Mouse (Mus musculus) natural killer cell, adult 2 months (primary cell): ENCODE measurements around the gene Chchd10.

Experiments
- DNase-seq, 2 experiments: peaks; one replicate each; pipeline ENCODE4 v3.0.0; 2022; ENCODE audit warnings: low spot score in 2 of 2

Gene Chchd10

DNA sequence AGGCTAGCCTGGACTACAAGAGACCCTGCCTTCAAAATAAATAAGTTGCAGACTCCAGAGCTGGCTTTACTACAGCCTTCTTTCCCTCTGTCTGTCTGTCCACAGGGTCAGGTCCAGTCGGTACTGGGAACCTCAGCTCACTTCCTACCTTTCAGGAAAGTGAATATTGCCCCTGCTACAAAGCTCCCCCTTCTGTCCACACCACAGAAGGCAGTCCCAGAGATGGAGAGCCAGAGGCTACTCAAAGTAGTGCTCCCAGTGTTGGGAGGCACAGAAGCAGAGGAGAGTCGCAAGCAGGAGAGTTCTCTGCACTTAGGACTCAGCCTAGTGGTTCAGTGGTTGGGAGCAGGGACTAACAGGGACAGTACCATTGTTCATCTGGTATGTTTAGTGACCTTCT is 8.6 kb upstream of the Chchd10 start:
- DNase-seq = no peak

DNA sequence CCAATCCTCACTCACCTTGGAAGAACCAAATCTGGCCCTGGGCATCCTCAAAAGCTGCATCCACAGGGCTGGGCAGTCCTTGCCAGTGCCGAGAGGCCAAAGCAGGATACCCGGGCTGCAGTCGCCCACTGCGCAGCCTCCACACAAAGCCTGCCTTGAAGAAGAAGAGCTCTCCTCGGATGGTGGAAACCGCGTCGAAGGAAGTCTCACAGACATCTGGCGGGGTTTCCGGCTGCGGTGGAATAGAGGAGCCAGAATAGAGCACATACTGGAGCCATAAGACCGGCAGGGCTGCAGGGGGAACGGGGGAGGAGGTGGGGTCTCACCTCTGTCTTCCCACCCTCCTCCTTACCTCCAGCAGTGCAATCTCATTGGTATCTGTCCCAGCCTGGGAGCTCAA is 6.5 kb upstream of the Chchd10 start:
- no peak for DNase-seq

DNA sequence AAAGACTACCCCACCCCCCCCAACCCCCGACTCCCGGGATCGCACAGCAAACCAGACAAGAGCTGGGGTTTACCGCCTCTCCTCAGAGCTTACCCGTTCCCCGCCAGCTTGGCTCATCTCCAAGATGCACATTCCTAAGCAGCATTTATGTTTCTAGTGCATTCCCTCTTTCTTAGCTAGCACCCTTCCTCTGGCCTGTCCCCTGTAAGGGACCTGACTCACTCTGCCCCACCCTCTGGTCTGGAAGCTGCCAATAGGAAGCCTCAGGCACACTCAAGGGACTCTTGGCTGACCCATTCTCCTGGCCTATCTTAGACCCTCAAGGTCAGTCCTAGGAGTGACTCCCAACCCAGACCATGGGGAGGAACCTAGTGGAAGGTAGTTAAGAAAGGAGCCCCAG is 2.6 kb upstream of the Chchd10 start:
- no peak for DNase-seq

DNA sequence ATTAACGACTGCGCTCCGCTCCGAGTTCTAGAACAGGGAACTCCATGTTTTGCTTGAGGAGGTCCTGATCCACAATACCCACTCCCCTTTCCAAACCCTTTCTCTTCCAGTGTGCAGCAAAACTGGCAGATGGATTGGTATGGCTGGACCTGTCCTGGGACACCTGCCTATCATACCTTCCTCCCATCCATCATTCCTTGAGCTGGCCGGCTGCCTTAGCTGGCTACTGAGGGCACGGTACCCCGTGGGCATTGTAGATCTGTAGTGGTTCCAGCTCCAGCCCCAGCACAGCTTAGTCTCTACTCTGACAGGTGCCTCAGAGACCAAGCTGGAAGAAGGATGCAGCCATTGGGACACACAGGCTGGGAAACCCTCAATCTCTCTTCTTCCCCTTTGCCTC is 1.6 kb upstream of the Chchd10 start:
- no peak for DNase-seq

DNA sequence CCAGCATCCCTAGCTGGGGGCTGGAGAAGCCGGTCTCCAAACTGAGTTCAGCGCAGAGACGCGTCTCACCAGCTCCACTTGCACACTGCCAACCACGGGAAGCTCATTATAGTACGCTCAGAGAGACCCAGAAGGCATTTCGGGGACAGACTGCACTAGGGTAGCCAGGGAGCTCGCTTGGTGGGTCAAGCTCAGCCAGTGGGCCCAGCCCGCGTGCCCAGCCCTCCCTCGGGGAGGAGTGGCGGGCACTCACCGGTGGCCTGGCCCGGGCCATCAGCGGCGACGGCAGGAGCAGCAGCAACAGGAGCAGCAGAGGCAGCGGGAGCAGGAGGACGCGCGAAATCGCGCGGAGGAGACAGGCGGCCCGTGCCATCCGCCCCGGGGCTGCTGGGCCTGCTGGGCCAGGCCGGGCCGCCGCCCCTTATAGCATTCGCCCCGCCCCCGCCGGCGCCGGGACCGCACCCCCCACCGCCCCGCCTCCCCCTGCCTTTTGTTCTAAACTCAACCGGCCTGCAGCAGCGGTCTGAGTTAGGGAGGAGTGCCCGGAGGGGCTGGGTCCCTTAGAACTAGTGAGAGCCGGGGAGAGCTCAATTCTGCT is 750 bp upstream of the Chchd10 start:
- peak in 1 of 2 experiments; percentile 14 for DNase-seq

DNA sequence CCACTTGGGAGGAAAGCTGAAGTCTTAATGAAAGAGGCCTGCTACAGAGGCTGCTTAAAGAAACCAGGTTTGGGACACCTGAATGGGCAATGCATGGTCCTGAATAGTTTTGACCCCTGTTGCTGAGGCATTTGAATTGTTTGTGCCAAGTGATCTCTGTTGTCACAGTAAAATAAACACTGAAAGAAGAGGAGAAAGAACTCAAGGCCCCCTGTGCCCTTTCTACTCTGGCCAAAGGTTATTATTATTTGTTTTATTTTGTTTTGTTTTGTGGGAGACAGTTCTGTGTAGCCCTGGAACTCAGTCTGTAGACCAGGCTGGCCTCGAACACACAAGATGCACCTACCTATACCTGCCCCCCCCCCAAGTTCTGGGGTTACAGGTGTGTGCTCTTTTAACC is 2.1 kb downstream of the Chchd10 start:
- no peak for DNase-seq

DNA sequence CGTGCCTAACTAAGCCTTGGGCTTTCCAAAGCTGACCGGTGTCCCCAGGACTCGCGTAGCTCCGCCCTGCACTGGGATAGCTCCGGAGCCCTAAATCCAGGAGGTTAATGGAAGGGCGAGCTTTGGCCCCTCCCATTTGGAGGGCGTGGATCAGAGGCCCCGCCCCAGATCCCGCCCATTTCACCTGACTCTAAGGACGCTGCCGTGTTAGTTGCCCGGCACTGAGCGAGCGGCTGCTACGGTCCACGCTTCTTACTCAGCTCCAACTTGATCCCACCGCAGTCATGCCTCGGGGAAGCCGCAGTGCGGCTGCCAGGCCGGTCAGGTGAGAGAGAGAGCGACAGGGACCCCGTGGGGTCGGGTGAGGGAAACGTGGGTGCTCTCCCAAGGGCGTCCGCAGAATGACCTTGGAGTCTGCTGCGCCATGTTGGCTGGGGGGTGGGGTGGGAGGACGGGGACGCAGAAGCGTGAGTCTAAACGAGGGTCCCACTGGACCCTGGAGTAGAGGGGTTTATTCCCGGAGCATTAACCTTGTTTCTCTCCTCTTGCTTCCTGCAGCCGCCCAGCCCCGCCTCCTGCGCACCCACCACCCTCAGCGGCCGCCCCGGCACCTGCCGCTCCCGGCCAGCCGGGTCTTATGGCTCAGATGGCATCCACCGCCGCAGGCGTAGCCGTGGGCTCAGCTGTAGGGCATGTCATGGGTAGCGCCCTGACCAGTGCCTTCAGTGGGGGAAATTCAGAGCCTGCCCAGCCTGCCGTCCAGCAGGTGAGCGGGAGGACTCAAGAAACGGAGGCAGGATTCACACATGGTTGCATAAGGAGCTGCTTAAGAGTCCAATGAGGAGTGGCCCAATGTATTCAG is 3.0 kb downstream of the Chchd10 start, which contains the start of gene Mmp11:
Gene Mmp11 (minus strand): TSS at position 817 of the 862 bp plus-strand sequence.
- DNase-seq = peak; percentile 50 to 63

DNA sequence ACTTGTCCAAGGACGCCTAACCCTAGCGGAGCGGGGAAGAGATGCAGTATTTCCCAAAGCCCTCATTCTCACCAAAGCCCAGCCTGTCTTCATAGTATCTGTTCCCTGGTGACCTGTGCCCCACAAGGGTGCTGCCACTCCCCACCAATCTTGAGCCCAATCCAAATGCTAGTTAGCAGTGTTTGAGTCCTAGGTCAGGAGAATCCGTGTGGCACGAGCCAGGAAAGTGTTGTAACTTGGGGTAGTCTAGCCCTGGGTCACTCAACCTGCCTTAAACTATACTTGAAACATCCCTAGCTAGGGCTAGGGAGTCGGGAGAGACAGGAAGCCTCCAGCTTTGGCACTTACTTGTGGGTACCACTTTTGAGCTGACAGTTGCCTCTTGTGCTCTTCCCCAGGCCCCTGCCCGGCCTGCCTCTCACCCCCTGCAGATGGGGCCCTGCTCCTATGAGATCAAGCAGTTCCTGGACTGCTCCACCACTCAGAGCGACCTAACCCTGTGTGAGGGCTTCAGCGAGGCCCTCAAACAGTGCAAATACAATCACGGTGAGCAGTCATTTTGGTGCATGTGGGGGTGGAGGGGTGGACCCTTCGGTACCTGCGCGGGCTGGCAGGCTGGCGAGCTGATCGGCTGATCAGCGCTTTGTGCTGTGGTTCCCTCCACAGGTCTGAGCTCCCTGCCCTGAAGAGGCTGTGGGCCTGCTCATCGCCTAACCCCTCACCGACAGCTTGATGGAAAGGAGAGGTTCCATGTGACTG is 4.2 kb downstream of the Chchd10 start:
- no peak for DNase-seq

DNA sequence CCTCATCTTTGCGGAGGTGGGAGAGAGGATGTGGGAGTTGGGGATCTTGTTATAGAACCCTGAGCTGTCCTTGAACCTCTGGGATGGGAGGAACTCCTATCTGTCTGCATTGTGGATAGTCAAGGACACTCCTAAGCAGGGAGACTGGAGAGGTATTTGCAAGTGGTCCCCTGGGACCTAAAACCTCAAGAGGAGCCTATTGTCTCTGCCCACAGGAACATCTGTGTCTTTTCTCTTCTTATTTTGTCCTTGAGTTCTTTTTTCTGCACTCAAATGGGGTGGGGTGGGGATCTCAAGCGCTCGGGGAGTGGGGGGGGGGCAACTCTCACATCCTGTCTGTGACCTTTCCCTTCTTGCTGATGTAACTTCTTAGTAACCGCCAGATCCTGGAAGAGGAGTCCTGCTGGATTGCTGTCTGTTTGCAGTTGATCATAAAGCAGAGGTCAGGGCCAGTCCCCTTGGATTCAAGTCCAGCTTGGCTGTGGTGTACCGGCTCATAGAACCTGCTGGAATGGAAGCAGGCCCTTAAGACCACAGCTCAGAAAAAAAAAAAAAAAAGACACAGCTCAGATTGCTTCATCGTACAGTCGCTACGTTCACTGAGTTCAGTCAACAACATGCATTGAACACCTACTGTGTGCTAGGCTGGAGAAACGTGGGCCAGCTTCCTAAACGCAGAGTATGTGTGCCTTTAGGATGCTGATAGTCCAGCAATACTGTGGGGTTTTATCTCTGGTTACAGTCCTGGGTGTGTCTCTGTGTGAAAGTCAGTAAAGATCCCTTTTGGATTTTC is 5.1 kb downstream of the Chchd10 start:
- DNase-seq = no peak

DNA sequence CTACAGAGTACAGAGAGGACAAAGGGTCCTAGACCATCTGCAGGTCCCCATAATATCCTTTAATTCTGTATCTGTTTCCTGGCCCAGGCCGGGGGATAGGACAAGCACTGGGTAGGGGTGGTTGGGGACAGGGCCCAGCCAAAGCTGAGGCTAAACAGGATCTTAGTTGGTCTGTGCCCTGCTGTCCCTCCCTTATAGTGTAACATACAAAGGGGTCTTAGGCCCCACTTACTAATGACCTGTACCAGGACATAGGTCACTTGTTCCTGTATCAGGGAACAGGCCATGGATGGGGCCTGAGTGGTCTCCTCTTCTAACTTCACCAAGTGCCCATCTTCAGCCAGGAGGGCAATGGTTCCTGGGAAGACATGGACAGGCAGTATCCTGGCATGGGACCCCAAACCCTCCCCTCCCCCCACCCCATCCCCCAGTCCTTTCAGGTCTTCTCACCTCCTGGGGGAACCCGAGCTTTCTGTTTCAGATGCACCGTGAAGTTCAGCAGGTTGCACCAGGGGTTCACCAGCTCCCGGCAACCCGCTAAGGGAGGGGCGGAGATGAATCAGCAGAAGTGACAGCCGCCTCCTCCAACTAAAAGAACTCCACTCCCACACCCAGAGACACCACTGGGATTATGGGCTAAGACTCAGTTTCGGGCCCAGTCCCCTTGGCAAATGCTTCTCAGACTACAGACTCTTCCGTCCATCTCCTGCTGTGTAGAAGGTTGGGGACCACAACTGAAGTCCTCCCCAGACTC is 6.7 kb downstream of the Chchd10 start:
- no peak for DNase-seq

DNA sequence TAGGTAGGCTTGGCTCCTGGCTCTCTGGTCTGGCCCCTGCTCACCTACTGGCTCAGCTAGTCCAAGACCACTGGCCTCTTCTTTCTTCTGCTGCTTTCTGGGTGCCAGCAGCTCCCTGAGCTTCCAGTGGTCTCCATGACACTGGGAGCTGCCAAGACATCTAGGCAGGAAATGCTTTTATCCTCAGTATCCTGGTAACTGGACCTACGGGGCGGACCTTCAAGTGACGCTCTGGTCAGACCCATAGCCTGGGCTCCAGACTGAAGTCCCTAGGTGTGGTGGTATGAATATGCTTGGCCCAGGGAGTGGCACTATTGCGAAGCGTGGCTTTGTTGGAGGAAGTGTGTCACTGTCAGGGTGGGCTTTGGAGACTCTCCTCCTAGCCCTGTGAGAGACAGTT is 7.6 kb downstream of the Chchd10 start, which contains the start of gene Gm867:
Gene Gm867 (minus strand): TSS at position 153 of the 400 bp plus-strand sequence.
- DNase-seq = no peak

DNA sequence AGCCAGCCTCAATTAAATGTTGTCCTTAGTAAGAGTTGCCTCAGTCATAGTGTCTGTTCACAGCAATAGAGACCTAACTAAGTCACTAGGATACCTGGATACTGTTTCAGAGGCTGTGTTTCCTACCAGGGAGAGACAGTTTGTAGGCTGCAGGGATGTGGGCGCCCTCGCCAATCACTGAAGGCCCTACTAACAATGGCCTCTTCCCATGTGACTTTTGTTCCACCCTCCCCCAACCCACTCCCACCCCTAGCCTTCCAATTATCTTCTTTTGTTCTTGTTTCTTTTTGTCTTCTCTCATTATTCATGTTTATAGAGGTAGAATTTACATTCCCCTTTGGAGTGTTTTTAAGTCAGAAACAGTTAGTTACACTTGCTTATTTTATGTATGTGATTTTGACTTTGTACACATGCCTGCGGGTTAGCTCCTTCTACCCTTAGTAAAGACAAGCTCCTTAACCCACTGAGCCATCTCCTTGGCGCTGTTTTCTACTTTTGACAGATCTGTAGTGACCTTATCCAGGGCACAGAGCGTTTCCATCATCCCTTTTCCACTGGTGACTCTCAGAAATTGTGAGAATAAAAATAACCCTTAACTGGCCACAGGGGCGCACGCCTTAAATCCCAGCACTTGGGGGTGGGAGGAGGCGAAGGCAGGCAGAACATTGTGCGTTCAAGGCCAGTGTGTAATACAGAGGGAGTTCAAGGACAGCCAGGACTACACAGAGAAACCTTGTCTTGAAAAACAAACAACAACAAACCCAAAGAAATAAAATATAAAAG is 8.3 kb downstream of the Chchd10 start:
- no peak for DNase-seq

DNA sequence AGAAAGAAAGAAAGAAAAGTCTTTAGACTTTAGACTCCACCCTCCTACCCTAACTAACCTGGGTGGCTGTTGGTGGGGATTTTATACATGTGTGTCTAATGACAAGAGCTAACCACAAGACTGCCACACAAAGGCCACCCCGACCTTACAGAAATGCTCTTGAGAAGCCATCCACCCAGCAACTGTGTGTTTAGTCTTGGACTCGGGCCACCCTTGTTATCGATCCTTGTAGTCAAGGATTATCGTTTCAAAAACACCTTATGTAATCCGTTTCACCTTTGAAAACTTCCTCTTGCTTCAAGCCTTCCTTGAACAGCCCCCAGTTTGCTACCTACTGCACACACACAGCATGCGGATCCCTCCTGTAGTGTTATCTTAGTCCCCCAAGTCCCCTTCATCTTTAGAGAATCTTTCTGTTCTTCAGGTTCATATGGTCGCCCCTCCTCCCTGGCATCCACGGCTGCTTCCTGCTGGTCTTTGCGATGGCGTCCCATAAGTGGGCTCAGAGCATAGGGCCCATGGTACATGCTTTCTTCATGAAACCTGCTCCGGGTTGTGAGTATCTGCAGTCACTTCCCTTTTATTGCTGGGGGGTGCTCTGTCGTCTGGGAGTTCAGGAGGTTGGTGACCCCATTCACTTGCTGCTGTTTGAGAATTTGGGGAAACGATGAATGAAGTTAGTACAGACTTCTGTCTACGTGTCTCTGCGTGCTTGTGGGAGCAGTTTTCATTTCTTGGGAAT is 10.0 kb downstream of the Chchd10 start, which contains the start of gene Vpreb3:
Gene Vpreb3 (plus strand): TSS at position 322 of the 742 bp plus-strand sequence.
- DNase-seq = no peak

DNA sequence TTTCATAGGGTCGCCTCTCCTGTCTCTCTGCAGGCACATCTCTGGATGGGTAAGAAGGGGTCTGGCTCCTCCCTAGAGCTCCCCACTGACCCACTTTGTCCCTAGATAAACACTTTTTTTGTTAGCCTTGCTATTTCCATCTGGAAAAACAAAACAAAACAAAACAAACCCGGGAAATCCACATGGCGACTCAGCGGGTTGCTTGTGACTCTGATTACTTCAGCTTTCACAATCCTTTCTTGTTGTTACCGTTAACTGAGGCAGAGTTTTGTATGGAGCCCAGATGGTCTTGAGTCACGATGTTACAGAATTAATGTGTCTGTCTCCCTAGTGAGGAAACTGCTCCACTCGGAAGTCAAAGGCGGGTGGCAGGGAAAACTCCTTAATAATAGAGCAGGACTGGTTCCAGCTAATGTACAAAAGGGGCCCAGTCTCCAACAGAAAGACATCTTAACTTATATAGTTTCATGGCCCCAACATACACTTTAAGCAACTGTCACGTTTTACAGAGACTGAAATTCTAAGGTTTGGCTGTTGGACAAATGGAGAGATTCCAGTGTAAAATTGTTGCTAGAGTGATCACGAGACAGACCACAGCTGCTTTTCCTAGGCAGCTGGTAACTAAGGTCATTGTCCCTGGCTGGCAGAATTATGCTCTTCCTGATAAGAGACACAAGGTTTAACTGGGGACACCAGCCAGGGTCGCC is 11.3 kb downstream of the Chchd10 start:
- DNase-seq = no peak

DNA sequence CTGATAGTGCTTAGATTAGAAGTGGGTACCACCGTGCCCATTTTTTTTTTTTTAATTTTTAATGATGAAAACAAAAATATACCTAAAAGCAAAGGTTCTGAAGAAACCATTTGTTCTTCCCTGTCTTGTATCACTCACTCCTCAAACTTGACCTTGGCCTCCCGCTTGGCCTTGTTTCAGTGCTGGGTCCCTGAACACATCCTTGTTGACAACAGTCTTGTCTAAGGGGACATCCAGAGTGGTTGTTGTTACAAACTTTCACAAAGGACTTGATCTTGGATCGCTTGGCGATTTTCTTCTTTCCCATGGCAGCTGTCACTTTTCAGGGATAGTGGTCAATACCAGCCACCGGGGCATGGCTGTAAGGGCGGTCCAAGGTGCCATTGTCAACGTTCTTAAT is 12.3 kb downstream of the Chchd10 start:
- no peak for DNase-seq

DNA sequence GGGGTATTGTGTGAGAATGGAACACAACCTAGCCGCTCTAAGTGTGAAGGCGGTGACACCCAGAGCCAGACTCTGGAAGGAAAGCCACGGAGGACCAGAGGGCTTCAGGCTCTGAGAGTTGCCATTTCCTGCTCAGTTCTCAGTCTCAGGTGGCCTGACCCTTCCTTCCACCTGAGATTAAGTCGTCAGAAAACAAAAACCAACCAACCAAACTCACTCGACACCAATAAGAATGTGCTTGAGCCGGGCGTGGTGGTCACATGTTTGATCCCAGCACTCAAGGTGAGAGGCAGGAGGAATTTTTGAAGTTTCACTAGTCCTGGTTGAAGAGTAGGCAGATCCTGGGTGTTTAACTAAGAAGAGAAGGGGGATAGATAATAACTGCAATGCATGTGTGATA is 13.0 kb downstream of the Chchd10 start:
- no peak for DNase-seq

DNA sequence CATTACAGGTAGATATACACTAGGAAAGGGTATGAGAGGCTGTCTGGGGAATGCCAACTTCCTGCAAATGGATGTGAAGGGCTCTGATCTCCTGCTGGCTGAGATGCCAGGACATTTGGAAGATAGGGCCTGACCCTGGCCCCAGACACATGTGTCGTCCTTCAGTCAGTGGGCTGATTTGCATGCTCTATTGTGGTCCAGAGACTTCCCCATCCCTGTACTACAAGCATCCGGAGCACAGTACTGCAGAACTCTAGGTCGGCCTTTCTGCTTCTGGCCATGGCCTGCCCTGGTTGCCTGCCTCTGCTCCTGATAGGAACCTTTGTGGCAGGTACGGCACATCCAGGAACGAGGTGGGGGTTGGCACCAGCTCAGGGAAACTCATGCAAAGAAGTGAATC is 15.1 kb downstream of the Chchd10 start:
- no peak for DNase-seq
